40 mouse cellular contexts compared by ENCODE assay signal in the genomic region with DNA sequence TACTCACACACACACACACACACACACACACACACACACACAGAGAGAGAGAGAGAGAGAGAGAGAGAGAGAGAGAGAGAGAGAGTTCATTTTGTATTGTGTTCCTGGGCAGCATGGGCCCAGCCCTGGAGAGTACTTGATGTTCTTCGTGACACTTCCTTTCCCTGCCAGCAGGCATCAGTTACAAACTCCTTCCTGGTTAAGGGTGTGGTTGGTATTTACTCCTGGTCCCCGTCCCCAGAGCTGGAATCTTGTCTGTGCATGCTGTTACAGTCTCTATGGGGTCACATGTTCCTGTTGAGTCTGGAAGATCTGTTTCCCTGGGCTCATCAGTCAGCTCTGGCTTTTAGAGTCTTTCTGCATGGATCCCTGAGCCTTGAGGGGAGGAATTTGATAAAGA. TPM values are rescaled to one million over a fixed set of nuclear protein-coding genes. Genes with fewer than 3 reads are reported as not detected.
DNase-seq lines count a peak whose midpoint lies in the region; ATAC-seq and TF ChIP-seq lines count a peak whose summit lies in the region.
"Had no signal": no experiment of that assay in that cellular context is flagged by ENCODE, and none has a peak within 500 bp of the region (broad histone marks: within the 10 kb centered on the region; RNA-seq: fewer than 3 reads in every experiment).

No protein-coding gene starts in this region.

- peak; percentile 62; the same call in 1 of the 2 replicates for ATAC-seq in embryonic facial prominence, embryonic 14.5 days (ENCODE audit: low read depth)
- ATAC-seq in lung, postnatal 0 days = peak; percentile 55
- ATAC-seq: activated CD4-positive, CD25-positive, alpha-beta regulatory T cell, adult 4 months; forebrain, embryonic 16.5 days; Patski had no signal

- H3K4me2 ChIP-seq in embryonic facial prominence, embryonic 14.5 days (ENCODE audit: low read depth, low read length) = no peak overlapping the region
- H3K4me2 ChIP-seq in lung, postnatal 0 days (replicated peaks; ENCODE audit: low read depth, low read length) = no peak overlapping the region
- H3K4me2 ChIP-seq: embryonic facial prominence, embryonic 12.5 days; heart, embryonic 13.5 days; hindbrain, embryonic 14.5 days; kidney, embryonic 15.5 days; limb, embryonic 13.5 days; liver, embryonic 11.5 days; midbrain, embryonic 12.5 days; neural tube, embryonic 13.5 days had no signal

- TF ChIP-seq CTCF in lung, postnatal 0 days (IDR thresholded peaks at IDR 0.05) = peak; percentile 11; the same call in 1 of the 2 replicates
- no peak for TF ChIP-seq CTCF in left cerebral cortex, adult 2 months (IDR thresholded peaks at IDR 0.05)

- H3K9ac ChIP-seq in embryonic facial prominence, embryonic 14.5 days (ENCODE audit: low read depth, low read length) = no peak overlapping the region
- no peak overlapping the region for H3K9ac ChIP-seq in lung, postnatal 0 days (replicated peaks; ENCODE audit: low read depth)
- H3K9ac ChIP-seq: embryonic facial prominence, embryonic 12.5 days; heart, embryonic 13.5 days; hindbrain, embryonic 14.5 days; kidney, embryonic 15.5 days; limb, embryonic 13.5 days; midbrain, embryonic 12.5 days; neural tube, embryonic 13.5 days had no signal

- peak; percentile 38 for DNase-seq in embryonic facial prominence, embryonic 14.5 days (ENCODE audit: low spot score)
- no peak for DNase-seq in embryonic facial prominence, embryonic 10.5 days (ENCODE audit: low spot score)
- DNase-seq in lung, postnatal 0 days (ENCODE audit: low spot score) = peak; percentile 16
- no peak for DNase-seq in lung, postnatal 4 days
- peak; percentile 83 for DNase-seq in ZHBTc4 (ENCODE audit: low read depth, low spot score)
- DNase-seq in left cerebral cortex, adult 2 months (ENCODE audit: extremely low spot score in 1 of 2, low spot score in 2 of 2) = no peak
- DNase-seq in cerebellum, adult 9-10 months = no peak
- DNase-seq: adrenal gland, adult 2 months; cerebellum, adult 2 months; cerebellum, postnatal 36 days; gastrocnemius, postnatal 25 days; heart, adult 18-20 months; heart, postnatal 10 days; kidney, adult 18-20 months; kidney, postnatal 25 days; right cerebral cortex, postnatal 4 days; thymus, postnatal 14 days had no signal

- H3K27ac ChIP-seq in embryonic facial prominence, embryonic 14.5 days (replicated peaks; ENCODE audit: low read depth, low read length) = no peak overlapping the region
- H3K27ac ChIP-seq in embryonic facial prominence, embryonic 10.5 days (replicated peaks) = no peak overlapping the region
- no peak overlapping the region for H3K27ac ChIP-seq in lung, postnatal 0 days (ENCODE audit: low read length)
- no peak overlapping the region for H3K27ac ChIP-seq in left cerebral cortex, adult 2 months
- H3K27ac ChIP-seq: embryonic facial prominence, embryonic 12.5 days; heart, embryonic 13.5 days; hindbrain, embryonic 14.5 days; kidney, embryonic 15.5 days; limb, embryonic 13.5 days; midbrain, embryonic 12.5 days; neural tube, embryonic 13.5 days had no signal

- intact Hi-C loops in left cerebral cortex, adult 2 months (cut with DNase I) = loop anchor here (2.0 kb wide), 1 partner anchor 70 kb away; no protein-coding TSS in a partner anchor

- no peaks in the 10 kb centered on the region for H3K9me3 ChIP-seq in embryonic facial prominence, embryonic 14.5 days (ENCODE audit: control insufficient read depth, low read length)
- no peaks in the 10 kb centered on the region for H3K9me3 ChIP-seq in embryonic facial prominence, embryonic 10.5 days
- no peaks in the 10 kb centered on the region for H3K9me3 ChIP-seq in lung, postnatal 0 days (ENCODE audit: low read length)
- H3K9me3 ChIP-seq: embryonic facial prominence, embryonic 12.5 days; heart, embryonic 13.5 days; kidney, embryonic 15.5 days; limb, embryonic 13.5 days; megakaryocyte, embryonic 14.5 days; midbrain, embryonic 12.5 days; neural tube, embryonic 13.5 days had no signal

- no peak overlapping the region for H3K4me3 ChIP-seq in embryonic facial prominence, embryonic 14.5 days (ENCODE audit: low read depth, low read length)
- no peak overlapping the region for H3K4me3 ChIP-seq in embryonic facial prominence, embryonic 10.5 days
- no peak overlapping the region for H3K4me3 ChIP-seq in lung, postnatal 0 days (ENCODE audit: low read depth, low read length)
- H3K4me3 ChIP-seq in left cerebral cortex, adult 2 months = no peak overlapping the region
- H3K4me3 ChIP-seq: embryonic facial prominence, embryonic 12.5 days; erythroblast, embryonic 14.5 days; heart, embryonic 13.5 days; kidney, embryonic 15.5 days; limb, embryonic 13.5 days; megakaryocyte, embryonic 14.5 days; midbrain, embryonic 12.5 days; neural tube, embryonic 13.5 days had no signal

- no peak for TF ChIP-seq EP300 in lung, postnatal 0 days (IDR thresholded peaks at IDR 0.05)

- H3K27me3 ChIP-seq in embryonic facial prominence, embryonic 14.5 days (replicated peaks; ENCODE audit: control insufficient read depth, insufficient read depth, low read length) = no peaks in the 10 kb centered on the region
- no peaks in the 10 kb centered on the region for H3K27me3 ChIP-seq in embryonic facial prominence, embryonic 10.5 days (replicated peaks; ENCODE audit: low read depth, poor library complexity, severe bottlenecking)
- no peaks in the 10 kb centered on the region for H3K27me3 ChIP-seq in lung, postnatal 0 days (replicated peaks; ENCODE audit: insufficient read depth, low read length)
- H3K27me3 ChIP-seq: embryonic facial prominence, embryonic 12.5 days; heart, embryonic 13.5 days; kidney, embryonic 15.5 days; limb, embryonic 13.5 days; megakaryocyte, embryonic 14.5 days; midbrain, embryonic 12.5 days; neural tube, embryonic 13.5 days; Patski had no signal

- 48% methylated on average over 2 of the region's 2 CpGs for WGBS in embryonic facial prominence, embryonic 14.5 days
- WGBS in embryonic facial prominence, embryonic 10.5 days = 48% methylated on average over 2 of the region's 2 CpGs
- WGBS in lung, postnatal 0 days = 37% methylated on average over 2 of the region's 2 CpGs

- peaks cover 31% of the 10 kb centered on the region for H3K36me3 ChIP-seq in embryonic facial prominence, embryonic 14.5 days (ENCODE audit: control insufficient read depth, insufficient read depth, low read length)
- H3K36me3 ChIP-seq in embryonic facial prominence, embryonic 10.5 days (replicated peaks) = peaks cover 21% of the 10 kb centered on the region
- no peaks in the 10 kb centered on the region for H3K36me3 ChIP-seq in lung, postnatal 0 days (ENCODE audit: insufficient read depth, low read length)
- H3K36me3 ChIP-seq: midbrain, embryonic 12.5 days had no signal

- no peaks in the 10 kb centered on the region for H3K4me1 ChIP-seq in embryonic facial prominence, embryonic 14.5 days (ENCODE audit: control insufficient read depth, insufficient read depth, low read length)
- no peaks in the 10 kb centered on the region for H3K4me1 ChIP-seq in embryonic facial prominence, embryonic 10.5 days
- no peaks in the 10 kb centered on the region for H3K4me1 ChIP-seq in lung, postnatal 0 days (ENCODE audit: insufficient read depth, low read depth, low read length)
- H3K4me1 ChIP-seq: embryonic facial prominence, embryonic 12.5 days; heart, embryonic 13.5 days; kidney, embryonic 15.5 days; limb, embryonic 13.5 days; midbrain, embryonic 12.5 days; neural tube, embryonic 13.5 days had no signal

RNA-seq across cellular contexts. Expression of a gene that starts 8.9 kb away (rescaled TPM):
- 27.9 and 28.6 TPM in 2 replicates for polyA plus RNA-seq in embryonic facial prominence, embryonic 14.5 days (2014; fragmentation: Nextera tagmentation; extraction: Ambion mirVana)
- 14.3 and 14.7 TPM in 2 replicates for polyA plus RNA-seq in embryonic facial prominence, embryonic 10.5 days (2016; fragmentation: Nextera tagmentation; extraction: Ambion mirVana)
- polyA plus RNA-seq in lung, postnatal 0 days (2015; fragmentation: Nextera tagmentation; extraction: Ambion mirVana) = 11.0 TPM in 2 replicates
- total RNA-seq in left cerebral cortex, adult 2 months (2021) = 10 to 100 TPM; 11.2 to 11.9 TPM
- total RNA-seq: MEL had no signal

RNA-seq across cellular contexts. Expression of a gene that starts 10.1 kb away (rescaled TPM):
- 0.86 and 1.1 TPM in 2 replicates for polyA plus RNA-seq in embryonic facial prominence, embryonic 14.5 days (2014; fragmentation: Nextera tagmentation; extraction: Ambion mirVana)
- polyA plus RNA-seq in embryonic facial prominence, embryonic 10.5 days (2016; fragmentation: Nextera tagmentation; extraction: Ambion mirVana) = 0.06 and 0.39 TPM in 2 replicates
- not detected in 2 replicates for polyA plus RNA-seq in lung, postnatal 0 days (2015; fragmentation: Nextera tagmentation; extraction: Ambion mirVana)
- under 1 TPM in 1 of 2 experiments, not detected in 1; 0.19 TPM for total RNA-seq in left cerebral cortex, adult 2 months (2021)
- total RNA-seq: adrenal gland, adult 2 months; adrenal gland, postnatal 4 days; gastrocnemius, postnatal 25 days; heart, adult 18-20 months; heart, postnatal 10 days; hematopoietic stem cell, adult 5-6 weeks; layer of hippocampus, adult 18-20 months; layer of hippocampus, postnatal 10 days; left cerebral cortex, postnatal 25 days; MEL; midbrain, postnatal 0 days had no signal
- polyA plus RNA-seq: activated CD4-positive, CD25-positive, alpha-beta regulatory T cell, adult 4 months; erythroblast, embryonic 14.5 days; heart, embryonic 13.5 days; liver, embryonic 16.5 days; lung, embryonic 16.5 days; midbrain, postnatal 0 days; neural tube, embryonic 13.5 days; Patski had no signal

RNA-seq across cellular contexts. Expression of a gene that starts 38.3 kb away (rescaled TPM):
- 115 and 159 TPM in 2 replicates for polyA plus RNA-seq in embryonic facial prominence, embryonic 14.5 days (2014; fragmentation: Nextera tagmentation; extraction: Ambion mirVana)
- polyA plus RNA-seq in embryonic facial prominence, embryonic 10.5 days (2016; fragmentation: Nextera tagmentation; extraction: Ambion mirVana) = 0.26 and 0.27 TPM in 2 replicates
- polyA plus RNA-seq in lung, postnatal 0 days (2015; fragmentation: Nextera tagmentation; extraction: Ambion mirVana) = 2.5 TPM in 2 replicates
- under 1 TPM in 1 of 2 experiments, not detected in 1; 0.14 TPM for total RNA-seq in left cerebral cortex, adult 2 months (2021)
- total RNA-seq: heart, adult 18-20 months; hematopoietic stem cell, adult 5-6 weeks; layer of hippocampus, adult 18-20 months; left cerebral cortex, adult 18-20 months; left cerebral cortex, postnatal 25 days; MEL had no signal
- polyA plus RNA-seq: activated CD4-positive, CD25-positive, alpha-beta regulatory T cell, adult 4 months; erythroblast, embryonic 14.5 days had no signal

RNA-seq across cellular contexts. Expression of a gene that starts 47.4 kb away (rescaled TPM):
- polyA plus RNA-seq in embryonic facial prominence, embryonic 14.5 days (2014; fragmentation: Nextera tagmentation; extraction: Ambion mirVana) = 1.2 and 1.6 TPM in 2 replicates
- 0.67 and 0.80 TPM in 2 replicates for polyA plus RNA-seq in embryonic facial prominence, embryonic 10.5 days (2016; fragmentation: Nextera tagmentation; extraction: Ambion mirVana)
- 0.05 TPM in 1 of 2 replicates, not detected in the other for polyA plus RNA-seq in lung, postnatal 0 days (2015; fragmentation: Nextera tagmentation; extraction: Ambion mirVana)
- 1 to 10 TPM; 3.1 to 3.8 TPM for total RNA-seq in left cerebral cortex, adult 2 months (2021)
- total RNA-seq: adrenal gland, adult 2 months; gastrocnemius, postnatal 25 days; hematopoietic stem cell, adult 5-6 weeks; MEL had no signal
- polyA plus RNA-seq: activated CD4-positive, CD25-positive, alpha-beta regulatory T cell, adult 4 months; adrenal gland, adult 2 months; erythroblast, embryonic 14.5 days; liver, embryonic 16.5 days; Patski had no signal

Comparison
In these comparisons a context has a peak if more than half of its experiments do, and no peak if none do; other contexts are left out.
1. DNase-seq: peak in embryonic facial prominence, embryonic 14.5 days (single experiment), lung, postnatal 0 days (single experiment) and ZHBTc4 (single experiment); none in embryonic facial prominence, embryonic 10.5 days (single experiment), lung, postnatal 4 days (0 of 2), left cerebral cortex, adult 2 months (0 of 2) and cerebellum, adult 9-10 months (single experiment).
2. RNA of a gene that starts 38.3 kb away (polyA plus RNA-seq): 115 to 159 TPM in embryonic facial prominence, embryonic 14.5 days; 2.5 TPM in lung, postnatal 0 days and 0.26 to 0.27 TPM in embryonic facial prominence, embryonic 10.5 days; every median in the first group is over 10 times any median in the second.